Mouse (Mus musculus) ovary, postnatal 36 days (tissue): ENCODE results near the gene Gpr87.

Experiments used
- DNase-seq: peaks from one replicate; pipeline ENCODE4 v3.0.0; 2022; ENCODE audit warnings: low spot score, mixed read lengths

The Gpr87 gene

DNA sequence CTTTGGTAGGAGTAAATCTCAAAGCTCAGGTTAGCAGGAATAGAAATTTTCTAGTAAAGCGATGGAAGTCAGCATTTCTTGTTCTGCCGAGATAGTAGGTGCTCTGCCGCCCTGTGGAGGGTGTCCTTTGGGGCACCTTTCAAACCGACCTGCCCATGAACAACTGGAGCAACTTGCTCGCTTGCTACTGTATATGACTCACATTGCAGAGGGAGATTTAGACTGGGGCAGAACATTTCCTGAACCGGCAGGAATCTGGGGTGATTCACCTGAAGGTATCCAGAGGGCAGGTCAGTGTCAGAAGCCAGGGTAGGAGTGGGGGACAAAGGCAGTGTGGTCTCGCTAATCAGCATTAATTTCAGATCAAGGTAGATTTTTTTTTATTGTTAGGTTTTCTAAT is at the start of gene Gpr87:
Gene Gpr87 (minus strand): TSS at position 167 of the 400 bp plus-strand sequence.
- no peak for DNase-seq

DNA sequence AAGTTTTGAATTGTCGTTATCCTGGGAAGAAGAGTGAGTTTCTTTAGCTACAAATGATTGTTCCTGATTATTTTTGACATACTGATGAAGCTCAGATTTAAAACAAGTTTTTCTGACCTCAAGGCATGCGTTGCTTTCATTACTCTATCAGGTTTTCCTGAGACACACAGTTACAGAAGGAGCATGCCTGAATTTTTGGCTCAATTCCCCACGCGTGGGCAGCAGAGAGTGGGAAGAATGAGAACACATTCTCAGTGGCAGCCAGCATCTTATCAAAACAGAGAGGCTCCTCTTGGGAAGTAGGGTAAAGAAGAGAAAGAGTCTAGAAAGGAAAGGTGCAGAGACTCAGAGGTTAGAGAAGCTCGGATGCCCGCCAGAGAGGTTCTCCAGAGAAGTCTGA is 48.5 kb upstream of the Gpr87 start:
- peak; percentile 23 for DNase-seq

DNA sequence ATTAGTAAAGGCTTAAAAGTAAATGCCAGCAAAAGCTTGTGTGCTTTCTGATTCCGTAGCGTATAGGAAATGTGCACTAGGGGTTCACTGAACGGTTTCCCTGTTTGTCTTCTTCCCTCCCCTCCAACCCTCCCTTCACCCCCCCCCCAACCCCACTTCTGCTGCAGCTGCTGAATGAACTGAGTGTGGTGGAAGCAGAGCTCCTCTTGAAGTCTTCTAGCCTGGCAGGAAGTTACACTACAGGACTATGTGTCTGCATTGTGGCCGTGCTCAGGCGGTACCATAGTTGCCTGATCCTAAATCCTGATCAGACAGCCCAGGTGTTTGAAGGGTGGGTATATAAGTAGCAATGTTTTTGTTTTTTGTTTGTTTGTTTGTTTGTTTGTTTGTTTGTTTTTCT is 40.0 kb upstream of the Gpr87 start:
- DNase-seq, result no peak

DNA sequence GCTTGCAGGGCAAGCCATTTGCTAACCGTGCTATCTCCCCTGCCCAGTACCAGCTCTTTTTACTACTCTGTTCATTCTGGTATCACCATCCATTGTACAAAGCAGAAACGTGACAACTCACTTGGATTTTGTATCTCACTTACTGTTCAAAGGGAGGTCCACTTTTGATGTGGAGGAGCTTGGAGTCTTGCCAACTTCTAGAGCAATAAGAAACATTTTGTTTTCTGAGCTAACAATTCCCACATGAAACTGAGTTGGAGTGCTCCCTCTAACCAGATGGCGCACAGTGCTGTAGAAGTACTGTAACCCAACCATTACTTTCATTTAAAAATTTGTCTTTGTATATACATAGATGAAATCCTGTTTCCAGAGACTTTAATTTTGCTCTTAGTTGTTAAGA is 36.0 kb upstream of the Gpr87 start:
- DNase-seq, result no peak

DNA sequence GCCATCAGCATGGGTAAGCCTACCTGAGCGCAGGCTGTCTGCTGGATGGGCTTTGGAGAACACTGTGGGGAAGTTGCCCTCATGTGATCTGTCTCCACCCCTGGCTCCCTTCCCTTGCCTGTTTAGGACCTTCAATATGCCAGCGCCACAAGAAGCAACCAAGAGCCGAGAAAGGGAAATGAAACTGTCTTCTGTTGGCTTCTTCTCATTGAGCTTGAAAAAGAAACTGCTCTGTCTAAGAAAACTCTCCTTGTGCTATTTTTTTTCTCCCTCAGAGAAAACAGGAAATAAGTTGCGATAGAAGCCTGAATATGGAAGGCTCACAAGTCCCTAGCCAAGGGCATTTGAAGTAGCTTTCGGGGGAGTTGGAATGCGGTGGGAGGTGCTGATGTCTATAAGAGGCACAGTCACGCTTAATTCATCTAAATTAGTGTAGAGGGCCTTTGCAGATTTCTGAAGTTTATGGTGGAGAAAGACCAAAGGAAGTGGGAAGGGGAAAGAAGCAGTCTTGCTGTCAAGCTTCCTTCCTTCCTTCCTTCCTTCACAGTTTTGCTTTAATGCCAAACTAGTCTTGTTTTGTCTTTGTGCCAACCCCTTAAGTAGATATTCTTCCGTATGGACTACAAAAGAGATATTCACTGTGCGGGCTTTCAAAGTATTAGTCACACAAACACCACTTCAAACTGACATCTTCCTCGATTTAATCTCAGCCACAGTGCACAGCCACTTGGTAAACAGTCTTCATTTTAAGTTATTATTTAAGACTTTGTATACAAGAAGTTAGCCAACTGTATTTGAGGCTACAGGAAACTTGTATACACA is 34.0 kb upstream of the Gpr87 start:
- DNase-seq, result no peak

DNA sequence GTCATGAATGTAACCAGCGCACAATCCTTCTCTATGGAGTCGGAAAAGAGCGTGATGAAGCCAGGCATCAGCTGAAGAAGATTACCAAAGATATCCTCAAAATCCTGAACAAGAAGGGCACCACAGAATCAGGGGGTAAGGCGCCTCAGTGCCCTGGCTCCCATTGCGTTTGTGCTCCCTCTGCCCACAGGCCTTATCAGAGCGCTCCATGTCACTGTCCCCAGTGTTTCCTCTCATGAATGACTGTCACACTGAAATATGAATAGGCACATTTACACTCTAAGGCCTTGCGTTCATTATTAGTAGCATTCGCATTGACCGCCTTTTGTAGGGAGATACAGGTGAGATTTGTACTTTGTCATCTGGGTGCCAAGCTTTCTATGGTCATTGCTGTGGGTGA is 32.8 kb upstream of the Gpr87 start:
- no peak for DNase-seq

DNA sequence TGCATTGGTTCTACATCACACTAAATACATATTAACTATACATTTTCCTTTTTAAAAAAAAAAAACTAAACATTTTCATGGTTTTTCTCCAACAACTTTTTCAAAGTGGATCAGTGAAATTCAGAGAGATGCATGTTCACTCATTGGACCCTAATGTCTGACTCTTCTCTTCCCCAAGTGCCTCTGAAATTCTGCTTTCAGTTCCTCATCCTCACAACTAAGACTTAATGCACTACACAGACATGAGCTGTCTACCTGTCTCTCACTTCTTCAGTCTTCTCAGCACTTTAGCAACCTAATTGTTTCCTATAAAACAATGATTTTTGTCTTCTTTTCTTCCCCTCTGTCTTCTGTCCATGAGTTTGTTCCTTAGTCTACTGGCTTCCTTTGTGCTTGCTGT is 30.5 kb upstream of the Gpr87 start:
- DNase-seq, result no peak

DNA sequence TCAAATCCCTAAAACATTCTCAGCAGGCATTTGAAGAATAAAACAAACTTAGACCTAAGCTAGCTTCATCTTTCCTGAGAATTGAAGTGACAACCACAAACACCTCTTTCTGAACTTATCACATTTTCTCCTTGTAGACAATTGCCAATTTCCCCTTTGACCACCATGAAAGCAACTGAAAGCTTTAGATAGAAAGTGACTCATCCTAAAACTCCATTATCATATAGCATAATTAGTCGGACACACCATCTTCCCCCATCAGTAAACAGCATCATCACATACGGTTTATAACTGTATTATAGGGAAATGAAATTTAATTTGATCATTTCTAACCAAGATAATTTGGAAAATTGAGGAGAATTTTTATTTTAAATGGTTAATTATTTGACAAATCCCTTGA is 27.4 kb upstream of the Gpr87 start:
- DNase-seq, result no peak

DNA sequence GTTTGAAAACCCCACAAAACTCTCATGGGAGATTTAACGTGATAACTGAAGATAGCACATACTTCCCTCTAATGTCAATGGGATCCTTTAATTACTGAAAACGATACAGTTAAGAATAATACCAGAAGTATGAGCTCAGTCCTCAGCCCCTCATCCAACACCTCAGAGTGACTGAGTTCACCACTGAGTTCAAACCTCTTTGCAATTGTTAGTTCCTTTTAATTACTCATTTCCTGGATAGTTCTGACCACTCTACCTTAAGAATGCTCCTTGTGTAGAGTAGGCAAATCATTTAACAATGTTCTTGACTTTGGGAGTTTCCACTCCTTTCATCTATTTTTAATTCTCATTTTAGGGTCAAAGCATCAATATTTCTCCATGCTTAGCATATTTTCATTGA is 24.4 kb upstream of the Gpr87 start:
- DNase-seq, result no peak

DNA sequence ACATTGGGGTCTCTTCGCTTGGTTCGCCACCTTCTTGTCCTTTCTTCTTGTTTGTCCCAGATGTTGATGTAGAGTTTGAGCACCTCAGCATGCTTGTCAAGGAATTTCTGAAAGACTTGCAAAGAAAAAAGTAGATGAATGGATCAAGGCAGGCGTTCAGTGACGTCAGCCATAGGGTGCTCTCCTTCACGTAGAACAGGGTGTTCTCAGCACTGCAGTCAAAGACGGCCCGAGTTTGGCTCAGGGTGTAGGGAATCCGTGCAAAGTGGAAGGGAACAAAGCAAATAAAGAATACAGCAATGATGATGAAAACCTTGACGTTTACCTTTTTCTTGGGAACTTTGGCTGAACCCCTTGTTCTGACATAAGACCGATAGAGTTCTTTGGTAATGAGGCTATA is 22.3 kb upstream of the Gpr87 start:
- no peak for DNase-seq

DNA sequence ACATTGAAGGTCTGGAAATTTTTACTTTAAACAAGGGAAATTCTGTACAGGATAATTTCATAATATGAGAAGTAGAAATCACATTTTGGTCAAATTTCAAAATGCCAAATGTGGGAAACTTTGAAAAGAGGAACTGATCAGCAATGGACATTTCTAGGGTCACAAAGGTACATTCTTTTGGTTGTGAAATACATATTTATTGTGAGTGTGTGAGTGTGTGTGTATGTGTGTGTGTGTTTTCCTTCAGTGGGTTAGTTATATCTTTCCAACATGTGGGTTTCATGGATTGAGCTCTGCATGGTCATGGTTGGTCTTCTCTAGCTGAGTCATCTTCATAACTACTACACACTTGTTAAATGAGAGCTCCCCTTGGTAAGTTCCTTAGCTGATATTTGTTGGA is 17.5 kb upstream of the Gpr87 start:
- no peak for DNase-seq

DNA sequence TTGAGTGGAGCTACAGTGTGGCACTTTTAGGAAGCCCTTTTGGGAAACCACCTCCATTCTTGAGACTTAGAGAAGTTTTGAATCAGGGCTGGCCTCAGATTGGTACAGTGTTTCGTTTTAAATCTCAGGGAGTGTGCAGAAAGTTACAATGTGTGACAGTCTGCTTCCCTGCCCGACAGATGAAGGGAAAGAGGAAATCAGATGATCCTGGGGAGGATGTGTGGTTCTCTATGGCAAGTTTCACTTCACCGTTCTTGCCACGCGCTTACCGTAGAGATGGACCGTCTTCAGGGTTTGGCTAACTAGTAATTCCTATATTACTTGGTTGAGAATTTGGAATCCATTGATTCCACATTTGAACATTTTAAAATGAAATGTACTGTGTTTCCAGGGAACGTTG is 16.9 kb upstream of the Gpr87 start:
- no peak for DNase-seq

DNA sequence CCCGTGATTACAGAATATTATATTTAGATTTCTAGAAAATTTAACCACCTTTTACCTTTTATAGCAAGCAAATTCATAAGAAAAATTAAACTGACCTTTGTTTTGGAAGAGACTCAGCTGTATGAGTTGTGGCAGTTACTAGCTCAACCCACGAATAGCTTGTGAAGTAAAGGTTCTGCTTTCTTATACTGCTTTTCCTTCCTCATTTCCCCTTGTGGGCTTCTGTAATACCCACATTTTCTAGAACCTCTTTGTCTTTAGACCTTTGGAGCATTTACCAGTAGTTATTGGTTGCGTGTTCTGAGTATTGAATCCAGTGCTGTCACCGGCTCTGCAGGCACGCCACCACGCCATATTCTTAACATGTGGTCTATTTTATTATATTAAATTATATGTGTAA is 15.8 kb upstream of the Gpr87 start, which contains the start of gene P2ry13:
Gene P2ry13 (minus strand): TSS at position 156 of the 400 bp plus-strand sequence.
- DNase-seq, result no peak

DNA sequence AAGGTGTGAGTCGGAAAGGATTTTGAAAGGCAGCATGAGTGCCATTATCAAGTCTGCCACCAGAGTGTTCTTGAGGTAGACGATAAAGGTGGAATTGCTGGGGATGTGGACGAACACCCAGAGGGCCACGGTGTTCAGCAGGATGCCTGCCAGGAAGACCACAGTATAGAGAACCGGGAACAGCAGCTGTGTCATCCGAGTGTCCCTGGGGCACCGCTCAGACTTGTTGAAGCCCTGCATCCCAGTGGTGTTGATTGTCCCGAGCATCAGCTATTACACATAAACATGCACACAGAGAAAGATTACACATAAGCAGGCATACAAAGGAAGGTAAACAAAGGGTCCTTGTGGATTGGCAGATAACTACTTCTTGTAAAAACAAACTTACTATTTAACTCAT is 15.2 kb upstream of the Gpr87 start:
- no peak for DNase-seq

DNA sequence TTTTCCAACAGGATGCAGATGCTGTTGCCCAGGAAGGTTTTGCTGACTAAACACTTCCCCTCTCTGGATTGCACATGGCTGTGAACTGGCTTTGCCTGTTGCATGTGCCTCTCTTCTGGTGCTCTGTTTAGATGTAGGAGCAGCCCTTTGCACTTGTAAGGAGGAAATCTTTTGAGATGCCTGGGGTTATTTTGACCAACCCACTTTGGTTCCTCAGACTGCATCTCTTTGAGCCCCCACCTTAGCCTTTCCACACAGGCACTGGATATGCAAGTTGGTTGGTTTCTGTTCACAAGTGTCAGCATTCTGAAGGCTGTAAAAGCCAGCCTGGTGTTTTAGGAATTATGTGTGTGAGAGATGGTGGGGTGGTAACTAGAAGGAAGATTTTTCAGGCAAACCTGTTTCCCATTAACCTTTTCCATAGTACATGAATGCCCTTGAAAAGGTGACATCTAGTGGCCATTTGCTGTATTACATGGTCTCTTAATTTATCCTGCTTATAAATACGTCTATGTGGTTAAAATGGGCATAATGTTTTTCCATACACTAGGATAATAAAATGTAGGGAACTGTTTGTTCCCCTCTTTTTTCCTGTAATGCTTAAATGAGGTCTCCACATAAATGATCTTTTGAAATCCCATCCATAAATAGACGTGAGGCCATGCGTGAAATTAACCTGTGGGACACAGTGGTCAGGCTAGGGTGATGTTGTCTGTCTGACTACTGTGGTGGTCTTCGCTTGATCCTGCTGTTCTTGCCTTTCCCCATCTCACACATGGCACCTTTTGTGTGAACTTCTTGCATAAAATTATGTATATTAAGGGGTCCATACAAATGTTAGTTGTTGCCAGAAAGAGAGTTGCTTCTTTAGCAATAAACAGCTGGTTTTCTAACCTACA is 14.0 kb upstream of the Gpr87 start:
- no peak for DNase-seq

DNA sequence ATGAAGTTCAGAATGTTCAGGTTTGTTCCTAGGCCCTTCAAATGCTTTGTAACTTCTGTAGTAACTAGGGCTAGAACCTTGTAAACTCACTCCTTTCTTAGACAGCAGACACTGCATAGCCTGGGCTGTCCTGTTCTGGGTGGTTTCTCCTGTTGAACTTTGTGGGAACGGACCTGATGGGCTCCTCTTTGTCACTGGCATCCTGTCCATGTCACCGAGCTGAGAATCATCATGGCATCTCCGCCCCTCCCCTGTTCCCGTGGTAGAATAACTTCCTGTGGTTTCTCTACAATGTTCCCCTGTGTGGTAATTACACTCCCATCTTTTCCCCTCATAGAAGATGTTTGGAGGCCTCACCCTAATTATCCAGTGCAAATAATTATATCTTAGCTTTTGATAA is 11.0 kb upstream of the Gpr87 start:
- DNase-seq, result no peak

DNA sequence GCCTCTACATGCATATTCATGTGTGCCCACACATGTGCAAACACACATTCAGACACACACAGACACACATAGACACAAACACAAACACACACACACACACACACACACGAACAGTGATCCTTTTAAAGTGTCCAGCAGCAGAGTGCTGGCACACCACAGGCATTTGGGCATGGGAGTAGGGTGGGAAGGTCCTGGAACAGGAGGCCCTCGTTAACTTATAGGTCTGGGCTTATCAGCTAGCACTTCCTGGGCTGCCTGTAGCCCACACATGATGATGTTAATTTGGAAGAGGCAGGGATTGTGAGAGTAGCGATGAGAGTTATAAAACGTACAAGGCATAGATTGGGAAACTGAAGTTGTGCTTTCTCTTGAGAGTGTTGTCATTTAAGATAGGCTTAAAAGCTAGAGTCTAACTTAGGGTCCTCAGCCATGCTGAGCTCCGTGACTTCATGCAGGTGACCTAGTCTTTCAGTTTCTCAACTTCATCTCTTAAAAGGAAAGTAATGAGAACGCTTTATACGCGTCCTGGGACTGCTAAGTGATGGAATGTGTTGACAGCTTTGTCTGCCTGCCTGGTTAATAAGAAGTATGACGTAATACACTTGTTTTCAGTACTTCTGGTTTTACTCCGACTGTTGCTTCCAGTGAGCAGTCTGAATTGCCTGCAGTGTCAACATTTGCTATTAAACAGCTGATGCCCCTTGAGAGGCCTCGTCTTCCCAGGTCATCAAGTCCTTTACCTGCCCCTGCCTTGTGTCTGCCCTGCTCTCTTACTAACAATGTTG is 10.0 kb upstream of the Gpr87 start:
- no peak for DNase-seq

DNA sequence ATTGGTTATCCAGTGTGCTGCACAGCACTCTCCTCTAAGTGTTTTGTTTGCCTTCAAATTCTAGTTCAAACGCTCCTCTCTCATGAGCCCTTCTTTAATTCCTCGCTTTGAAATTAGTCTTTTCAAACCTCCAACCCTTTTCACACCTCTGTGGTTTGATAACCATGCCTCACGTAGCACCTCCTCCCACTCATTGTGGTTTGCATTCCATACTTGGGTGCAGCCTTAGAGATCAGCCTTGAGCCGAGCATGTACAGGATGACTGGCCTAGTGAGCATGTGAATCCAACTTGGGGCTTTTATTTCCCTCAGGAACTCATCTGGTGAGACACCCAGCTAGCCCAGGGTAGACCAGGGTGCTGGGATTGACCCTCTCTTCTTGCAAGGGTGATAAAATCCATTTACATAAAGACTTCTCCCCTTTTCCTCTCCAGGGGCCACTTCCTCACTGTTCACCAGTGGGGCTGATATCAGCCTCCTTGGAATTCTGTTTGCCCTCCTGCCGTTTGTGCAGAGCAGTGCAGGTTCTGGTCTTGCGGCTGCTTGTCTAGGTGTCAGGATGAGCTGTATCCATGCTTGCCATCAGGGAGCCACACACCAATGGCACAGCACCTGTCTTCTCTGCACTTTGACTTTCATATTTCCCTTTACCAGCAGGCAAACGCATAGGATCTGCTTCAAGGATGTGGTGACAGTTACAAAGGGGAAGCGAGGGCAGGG is 9.1 kb upstream of the Gpr87 start:
- DNase-seq, result no peak

DNA sequence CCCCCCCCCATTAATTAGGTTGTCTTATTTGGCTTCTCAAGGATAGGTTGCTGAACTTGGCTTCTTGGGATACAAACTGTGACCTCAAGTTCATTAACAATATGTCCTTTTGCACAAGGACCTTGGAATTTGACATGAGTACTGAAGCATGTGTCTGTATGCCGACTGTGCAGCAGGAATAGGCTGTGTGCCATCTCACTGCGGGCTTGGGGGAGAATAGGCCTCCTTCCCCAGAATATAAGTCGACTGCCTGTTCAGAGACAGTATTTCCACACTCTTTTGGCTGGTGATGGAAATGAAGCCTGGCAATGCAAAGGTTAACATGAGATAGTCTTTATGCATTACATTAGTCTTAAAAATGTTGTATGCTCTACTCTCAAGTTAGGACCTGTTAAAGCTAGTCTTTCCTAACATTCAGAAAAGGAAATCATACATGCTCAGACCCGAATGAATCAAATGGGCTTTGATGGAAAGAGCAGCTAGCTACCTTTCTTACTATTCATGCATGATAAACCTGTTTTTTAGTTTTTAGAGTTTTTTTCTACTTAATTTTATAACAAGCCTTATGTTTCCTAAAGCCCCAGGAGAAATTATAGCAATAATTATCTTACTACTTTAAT is 2.5 kb upstream of the Gpr87 start:
- DNase-seq, result no peak

DNA sequence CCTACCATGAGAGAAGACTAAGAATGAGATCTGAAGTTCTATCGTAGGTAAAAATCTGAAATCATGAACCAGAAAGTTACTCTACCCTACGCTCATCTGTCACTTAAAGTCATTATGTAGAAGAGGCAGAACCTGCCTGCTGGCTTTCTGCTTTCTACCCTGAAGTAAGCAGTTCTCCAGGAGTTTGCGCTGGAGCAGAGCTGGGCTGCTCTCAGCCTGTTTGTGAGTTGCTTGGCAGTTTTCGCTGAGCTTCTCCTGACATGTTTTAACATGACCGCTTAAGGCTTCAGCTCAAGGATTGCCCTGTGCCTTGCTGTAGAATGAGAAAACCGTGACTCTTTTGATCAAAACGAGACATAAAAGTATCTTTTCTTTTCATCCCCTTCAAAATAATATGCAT is 805 bp downstream of the Gpr87 start:
- DNase-seq, result no peak

DNA sequence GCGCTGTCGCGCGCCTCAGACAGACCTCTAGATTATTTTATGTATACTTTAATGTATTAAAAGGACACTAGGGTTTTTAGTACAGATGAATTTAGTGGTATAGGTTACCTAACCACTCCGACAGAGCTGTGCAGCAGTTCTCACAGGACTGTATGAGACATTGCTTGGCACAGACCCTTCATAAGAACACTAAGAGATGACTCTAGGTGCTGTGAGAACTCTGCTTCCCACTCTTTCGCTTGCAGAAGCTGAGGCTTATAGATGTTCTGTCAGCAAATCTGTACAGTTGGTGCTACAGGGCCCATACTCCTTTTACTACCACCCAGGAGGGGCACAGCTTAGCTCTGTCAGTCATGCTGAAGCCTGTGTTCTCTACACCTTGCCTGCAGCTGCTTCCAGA is 3.2 kb downstream of the Gpr87 start:
- no peak for DNase-seq
